Mouse (Mus musculus): Measurements from ENCODE around the gene Amacr.

Amacr gene

DNA sequence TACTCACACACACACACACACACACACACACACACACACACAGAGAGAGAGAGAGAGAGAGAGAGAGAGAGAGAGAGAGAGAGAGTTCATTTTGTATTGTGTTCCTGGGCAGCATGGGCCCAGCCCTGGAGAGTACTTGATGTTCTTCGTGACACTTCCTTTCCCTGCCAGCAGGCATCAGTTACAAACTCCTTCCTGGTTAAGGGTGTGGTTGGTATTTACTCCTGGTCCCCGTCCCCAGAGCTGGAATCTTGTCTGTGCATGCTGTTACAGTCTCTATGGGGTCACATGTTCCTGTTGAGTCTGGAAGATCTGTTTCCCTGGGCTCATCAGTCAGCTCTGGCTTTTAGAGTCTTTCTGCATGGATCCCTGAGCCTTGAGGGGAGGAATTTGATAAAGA lies 8.9 kb downstream of the Amacr start:
- no peak for DNase-seq (ENCODE audit: low read depth)

DNA sequence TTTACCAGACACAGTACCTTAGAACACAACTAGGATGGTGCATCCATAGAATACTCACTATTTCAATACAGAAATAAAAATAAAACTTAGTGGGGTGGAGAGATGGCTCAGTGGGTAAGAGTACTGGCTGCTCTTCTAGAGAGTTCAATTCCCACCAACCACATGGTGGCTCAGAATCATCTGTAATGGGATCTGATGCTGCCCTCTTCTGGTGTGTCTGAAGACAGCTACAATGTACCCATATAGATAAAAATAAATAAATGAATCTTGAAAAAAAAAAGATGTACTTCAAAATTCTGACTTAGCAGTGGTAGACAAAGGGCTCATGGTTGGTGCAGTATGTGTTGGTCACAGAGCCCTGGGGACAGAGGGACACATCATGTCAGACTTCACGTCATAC lies 10.0 kb downstream of the Amacr start:
- no peak for DNase-seq (ENCODE audit: low read depth)

DNA sequence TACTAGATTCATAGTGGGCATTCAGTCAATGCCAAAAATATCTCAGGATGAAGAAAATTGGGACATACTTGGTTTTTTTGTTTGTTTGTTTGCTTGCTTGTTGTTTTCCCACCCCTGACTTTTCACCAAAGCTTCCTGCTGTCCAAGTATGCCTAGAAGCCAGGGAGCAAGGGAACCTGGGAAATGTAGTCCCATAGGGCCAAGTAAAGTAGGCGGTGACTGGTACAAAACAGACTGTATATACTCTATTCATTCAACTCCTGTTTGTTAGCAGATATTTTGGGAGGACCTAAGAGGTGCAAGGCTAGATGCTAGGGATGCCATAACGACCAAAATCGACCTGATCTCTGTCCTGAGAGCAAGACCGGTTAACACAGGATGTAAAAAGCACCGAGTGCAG lies 18.3 kb downstream of the Amacr start:
- DNase-seq (ENCODE audit: low read depth): no peak

DNA sequence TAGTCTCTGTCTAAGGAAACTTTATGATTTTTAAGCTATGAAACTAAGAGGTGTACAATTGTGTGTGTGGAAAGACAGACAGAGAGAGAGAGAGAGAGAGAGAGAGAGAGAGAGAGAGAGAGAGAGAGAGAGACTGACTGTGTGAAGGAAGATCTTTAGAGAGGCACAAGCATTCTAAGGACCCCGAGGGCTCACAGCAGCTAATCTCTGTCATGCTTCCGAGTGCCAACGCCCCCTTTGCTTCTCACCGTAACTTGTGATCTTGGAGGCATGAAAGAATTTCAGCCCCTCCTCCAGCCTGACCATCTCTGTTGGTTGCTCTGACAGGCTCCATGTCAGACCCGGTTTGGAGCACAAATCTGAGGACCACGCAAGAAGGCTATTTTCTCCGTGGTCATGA lies 18.9 kb downstream of the Amacr start, which contains the start of gene Slc45a2:
Slc45a2 (plus strand) TSS at position 301 of the 400 bp plus-strand sequence.
- no peak for DNase-seq (ENCODE audit: low read depth)

DNA sequence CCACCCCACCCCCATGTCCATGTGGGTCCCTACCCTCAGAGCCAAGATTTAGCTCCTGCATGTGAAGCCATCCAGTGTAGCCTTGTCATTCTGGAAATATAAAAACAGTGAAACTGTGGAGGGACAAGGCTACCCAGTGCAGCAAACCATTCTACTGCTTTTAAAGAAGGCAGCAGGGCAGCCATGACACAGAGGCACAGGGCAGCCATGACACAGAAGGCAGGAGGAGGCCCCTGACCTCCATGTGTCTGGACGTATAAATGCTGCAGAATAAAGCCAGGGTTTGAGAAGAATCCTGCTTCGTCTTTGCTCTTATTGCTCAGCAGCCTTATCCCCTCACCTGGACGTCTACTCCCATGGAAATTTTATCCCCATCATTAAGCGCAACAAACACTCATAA lies 22.2 kb downstream of the Amacr start:
- no peak for DNase-seq (ENCODE audit: low read depth)

DNA sequence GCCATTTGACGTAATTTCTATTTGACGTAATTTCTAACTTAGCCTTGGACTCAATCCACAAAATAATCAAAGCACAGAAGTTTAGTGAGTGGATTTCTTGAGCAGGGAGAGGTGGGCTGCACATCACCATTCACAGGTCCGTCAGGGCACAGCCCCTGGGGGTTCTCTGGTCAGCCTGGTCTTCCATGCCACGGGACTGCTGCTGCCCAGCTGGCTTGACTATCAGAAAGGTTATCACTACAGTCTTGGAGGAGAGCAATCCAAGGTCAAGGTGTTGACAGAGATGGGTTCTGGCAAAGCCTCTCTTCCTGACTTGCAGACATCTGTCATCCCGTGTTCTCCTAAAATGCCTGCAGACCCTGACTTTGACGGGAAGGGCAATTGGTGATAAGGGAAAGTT lies 23.1 kb downstream of the Amacr start:
- DNase-seq (ENCODE audit: low read depth): no peak

DNA sequence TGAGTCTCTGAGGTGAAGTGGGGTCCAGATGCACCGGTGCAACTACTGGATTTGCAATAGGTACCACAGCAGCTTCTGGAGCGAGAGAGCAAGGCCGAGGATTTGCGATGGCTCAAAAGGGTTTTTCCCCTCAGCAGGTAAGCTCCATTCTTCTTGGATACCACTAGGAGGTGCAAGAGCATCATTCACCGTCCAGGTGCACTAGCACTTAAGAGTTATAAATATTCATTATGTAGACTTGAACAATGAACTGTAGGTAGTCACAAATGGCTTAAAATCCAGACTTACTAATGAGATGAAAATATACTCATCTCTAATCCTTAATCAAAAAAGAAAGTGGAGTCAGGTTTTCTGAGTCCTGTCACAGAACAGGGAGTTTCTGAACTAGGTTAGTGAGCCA lies 27.2 kb downstream of the Amacr start:
- DNase-seq (ENCODE audit: low read depth): no peak

DNA sequence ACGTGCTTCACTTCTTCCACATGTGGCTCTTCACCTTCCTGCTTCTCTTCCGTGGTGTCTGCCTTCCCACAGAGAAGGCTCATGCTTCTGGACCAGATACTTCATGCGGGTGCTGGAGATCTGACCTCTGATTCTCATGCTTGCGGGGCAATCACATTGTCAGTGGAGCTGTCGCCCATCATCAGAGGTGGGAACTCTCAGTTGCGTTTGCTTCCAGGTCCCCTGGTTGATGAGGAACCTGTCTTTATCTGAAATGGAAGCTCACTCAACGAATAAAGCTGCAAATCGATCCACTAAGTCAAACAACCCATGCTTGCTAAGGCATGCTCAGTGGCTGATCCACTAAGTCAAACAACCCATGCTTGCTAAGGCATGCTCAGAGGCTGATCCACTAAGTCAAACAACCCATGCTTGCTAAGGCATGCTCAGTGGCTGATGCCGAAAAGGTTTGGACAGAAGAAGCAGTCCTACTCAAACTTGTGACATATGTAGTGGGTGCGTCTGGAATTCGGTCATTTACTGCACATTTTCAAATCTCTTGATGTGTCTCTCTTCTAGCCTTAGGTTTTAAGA lies 29.5 kb downstream of the Amacr start:
- DNase-seq (ENCODE audit: low read depth): no peak

DNA sequence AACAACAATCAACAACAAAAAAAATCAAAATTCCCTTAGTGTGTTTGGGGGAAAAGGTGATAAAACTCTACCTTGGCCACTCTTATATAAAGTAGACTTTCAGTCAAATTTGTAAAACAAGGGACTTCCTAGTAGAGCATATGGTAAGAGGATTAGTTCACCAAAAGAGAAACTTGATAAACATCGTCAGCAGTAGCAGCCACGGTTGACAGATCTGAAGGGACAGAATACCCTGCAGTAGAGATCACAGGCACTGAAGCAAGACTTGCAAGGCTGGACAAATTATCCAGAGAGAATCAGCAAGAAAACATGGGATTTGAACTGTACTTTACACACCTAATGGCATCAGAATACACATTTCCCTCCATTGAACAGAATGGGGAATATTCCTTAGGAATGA lies 33.4 kb downstream of the Amacr start:
- DNase-seq (ENCODE audit: low read depth): no peak

DNA sequence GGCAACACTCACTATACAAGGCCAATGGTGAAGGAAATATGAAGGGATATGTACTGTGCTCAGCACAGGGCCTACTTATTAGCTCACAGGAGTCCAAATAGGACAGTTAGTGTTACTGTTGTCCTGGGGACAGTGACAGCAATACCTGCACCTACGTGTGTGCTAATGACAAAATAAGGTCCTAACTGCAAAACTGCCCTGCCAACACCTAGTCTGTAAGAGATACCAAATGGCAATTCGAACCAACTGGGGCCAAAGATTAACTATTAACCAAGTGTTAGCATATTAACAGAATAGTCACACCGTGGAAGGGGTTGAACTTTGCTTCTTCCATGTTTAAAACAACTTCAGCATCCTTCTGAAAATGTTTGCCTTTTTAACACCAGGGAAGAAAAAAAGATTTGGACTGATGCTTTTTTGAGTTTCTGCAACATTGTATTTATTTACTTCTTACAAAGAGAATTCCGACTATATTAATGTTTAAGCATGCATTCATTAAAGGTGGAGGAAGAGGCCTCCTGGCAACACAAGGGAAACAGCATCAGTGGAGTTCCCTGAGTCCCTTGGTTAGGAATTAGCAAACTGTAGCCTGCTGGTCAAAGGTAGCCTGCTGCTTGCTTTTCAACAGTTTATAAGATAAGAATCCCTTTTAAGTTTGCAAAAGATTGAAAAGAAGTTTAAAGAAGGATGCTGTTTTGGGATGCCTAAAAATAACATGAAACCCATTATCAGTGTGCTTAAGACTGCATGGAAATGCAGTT lies 45.4 kb downstream of the Amacr start:
- DNase-seq (ENCODE audit: low read depth): no peak

DNA sequence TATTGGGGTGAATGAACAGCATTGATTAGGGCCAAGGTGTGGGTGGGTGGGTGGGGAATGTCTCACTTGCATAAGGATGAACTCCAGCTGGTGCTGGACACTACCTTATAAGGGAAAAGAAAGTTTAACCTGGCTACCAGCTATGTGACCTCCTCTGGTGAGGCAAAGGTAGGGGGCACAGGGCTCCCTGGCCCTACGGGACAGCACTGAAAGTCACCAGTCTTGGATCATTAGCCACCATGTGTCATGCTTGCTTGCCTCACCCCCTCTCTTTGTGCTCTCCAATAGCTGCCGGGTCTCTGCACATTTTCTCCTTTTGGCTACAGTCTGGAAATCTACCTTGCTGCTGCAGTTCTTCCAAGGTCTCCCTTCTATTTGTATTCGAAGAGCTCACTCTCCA lies 48.6 kb downstream of the Amacr start:
- no peak for DNase-seq (ENCODE audit: low read depth)

DNA sequence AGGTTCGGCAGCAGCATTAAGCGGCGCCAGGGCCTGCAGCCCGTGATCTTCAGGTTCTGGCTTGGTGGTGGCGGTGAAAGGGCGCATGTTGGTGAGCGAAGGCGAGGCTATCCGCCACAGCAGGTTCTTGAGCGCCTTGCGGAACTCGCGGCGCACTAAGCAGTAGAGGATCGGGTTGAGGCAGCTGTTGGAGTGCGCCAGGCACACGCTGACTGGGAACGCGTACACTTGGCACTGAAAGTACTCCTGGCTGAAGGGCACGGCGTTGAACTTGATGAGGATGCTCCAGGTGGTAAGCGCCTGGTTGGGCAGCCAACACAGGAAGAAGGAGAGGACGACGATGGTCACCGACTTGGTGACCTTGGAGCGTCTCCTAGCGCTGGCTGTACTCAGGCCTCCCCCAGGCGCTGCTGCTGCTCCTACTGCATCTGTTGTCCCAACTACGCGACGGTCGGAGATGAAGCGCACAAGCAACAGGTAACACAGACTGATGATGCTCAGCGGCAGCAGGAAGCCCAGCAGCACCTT lies 54.5 kb downstream of the Amacr start:
- no peak for DNase-seq (ENCODE audit: low read depth)

DNA sequence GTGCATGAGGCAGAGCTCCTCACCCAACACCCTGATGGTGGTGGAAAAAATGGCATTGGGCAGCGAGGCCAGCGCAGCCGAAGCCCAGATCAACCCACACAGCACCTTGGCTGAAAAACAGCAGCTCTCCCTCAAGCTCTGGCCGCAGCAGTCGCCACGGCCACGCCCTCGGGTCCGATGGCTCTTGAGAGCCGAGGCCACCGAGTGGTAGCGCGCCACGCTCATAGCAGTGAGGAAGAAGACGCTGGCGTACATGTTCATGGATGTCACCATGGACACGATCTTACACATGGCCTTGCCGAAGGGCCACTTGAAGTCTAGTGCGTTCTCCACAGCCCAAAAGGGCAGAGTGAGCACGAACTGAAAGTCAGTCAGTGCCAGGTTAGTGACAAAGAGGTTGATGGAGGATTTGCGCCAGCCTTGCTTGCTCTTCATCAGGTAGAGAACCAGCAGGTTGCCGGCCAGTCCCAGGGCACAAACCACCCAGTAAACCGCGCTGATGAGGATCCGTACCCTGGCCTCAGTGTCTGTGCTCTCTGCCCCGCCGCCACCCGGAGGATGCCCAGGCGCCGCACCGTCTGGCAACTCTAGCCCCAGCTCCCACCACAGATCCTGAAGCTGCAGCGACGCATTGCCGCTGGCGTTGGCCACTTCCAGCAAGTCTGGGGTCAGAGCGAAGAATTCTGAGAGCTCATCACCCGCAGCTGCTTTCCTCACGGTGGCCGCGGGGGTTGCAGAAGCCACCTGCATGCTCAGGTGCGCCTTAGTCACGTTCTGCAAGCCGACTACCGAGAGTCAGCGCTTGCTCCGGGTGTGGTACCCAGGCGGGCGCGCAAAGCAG lies 55.2 kb downstream of the Amacr start:
- no peak for DNase-seq (ENCODE audit: low read depth)

DNA sequence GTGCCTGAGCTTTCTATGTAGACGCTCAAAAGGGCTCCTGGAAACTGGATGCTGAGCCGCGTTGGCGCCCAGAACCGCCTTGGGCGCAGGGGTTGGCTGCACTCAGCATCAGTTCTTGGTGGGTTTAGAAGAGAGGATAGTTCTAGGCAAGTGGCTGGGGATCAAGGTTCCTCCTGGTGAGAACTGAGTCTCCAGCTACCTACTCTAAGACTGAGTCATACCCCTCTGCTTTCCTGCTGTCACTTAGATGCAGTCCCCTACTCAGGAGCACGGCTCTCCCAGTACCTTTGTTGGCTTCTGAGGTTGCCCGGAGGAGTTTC lies 55.8 kb downstream of the Amacr start:
- DNase-seq (ENCODE audit: low read depth): no peak

DNA sequence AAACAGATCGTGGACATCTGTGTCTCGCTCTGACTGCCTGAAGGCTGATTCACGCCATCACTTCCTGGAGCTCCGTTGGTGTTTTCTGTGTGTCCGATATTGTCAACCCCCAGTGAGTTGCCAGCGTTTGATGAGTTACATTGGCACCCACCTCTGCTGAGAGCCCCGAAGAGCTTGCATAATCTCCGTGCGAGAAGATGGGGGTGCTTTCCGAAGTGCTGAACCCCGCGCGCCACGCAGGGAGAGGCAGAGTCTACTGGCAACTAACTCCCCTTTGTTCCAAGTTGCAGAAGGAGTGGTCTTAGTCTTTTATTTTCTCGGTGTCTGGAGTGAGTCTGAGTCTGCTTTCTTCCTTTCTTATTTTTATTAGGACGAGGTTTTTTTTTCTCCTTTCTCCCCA lies 56.2 kb downstream of the Amacr start, which contains the start of gene Rxfp3:
Rxfp3 (minus strand) TSS at position 281 of the 400 bp plus-strand sequence.
- no peak for DNase-seq (ENCODE audit: low read depth)

DNA sequence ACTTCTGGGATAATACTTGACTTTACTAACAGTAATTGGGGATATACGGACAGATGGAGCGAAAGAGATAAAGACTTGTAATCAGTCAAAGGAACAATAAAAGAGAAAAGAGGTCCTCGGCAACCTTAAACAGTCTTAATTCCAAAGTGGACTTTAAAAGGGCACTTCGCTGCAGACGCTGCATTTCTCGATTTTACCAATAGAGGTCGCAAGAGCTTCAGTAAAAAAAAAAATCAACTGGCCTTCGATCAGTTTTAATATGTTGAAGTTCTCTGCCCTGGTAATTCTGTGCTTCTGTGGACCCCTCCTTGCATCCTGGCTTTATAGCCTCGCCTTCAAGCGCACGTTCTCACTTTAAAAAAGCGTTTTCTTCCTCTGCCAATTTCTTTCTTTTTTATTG lies 56.9 kb downstream of the Amacr start:
- DNase-seq (ENCODE audit: low read depth): peak; percentile 28

DNA sequence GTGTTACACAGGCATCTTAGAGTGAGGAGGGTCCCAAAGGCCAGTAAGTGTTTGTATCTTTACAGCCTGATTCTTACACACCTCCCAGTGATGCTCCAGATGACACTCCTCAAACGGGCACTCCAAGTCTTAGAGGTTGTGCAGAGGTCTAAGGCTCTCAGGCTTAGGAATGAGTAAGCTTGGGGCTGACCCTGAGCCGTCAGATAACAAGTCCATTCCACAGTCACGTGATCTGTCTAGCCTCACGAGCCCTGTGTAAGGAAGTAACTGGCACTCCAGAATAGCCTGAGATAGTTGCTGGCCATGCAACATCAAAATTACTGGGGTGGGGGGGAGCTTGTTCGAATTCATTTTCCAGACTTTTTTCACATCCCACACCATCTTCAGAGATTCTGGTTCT lies 58.5 kb downstream of the Amacr start:
- DNase-seq (ENCODE audit: low read depth): no peak

DNA sequence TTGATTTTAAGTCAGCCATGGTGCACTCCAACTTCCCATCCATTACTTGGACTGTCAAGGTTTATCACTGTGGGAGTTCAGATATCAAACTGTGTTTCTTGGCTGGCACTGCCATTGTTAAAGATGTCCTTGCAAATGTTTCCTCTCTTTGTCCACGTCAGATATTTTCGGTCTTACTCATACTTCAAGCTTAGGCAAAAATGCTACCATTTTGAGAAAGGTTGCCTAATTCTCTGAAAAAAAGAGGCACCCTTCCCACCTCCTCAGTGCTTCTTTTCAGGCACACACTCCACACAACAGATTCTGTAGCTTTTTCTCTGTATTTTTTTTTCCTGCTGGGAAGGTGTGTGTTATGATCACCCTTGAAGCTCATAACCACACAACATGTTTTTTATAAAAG lies 59.7 kb downstream of the Amacr start:
- no peak for DNase-seq (ENCODE audit: low read depth)

DNA sequence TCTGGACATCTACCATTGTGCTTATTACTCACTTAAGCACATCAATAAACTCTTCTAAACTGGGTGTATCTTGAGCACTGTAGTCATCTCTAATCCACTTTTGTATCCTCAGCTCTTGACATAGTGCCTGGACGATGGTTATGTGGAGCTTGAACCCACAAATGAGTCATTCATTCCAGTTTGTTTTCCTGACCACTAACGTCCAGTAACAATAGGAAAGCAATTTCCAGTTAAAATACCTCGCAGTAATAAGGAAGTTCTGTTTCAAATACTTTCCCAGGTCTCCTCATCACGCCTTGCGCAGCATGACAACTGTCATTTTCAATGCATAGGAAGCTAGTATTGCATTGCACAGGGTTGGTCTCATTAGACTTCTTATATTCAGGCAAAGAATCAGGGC lies 61.3 kb downstream of the Amacr start:
- DNase-seq (ENCODE audit: low read depth): no peak

Data from c-Kit-positive CD71-negative TER-119-negative erythroid progenitor cells, embryonic 14.5 days (primary cell).